Mouse (Mus musculus): ENCODE data around the gene Timm44. TPM values are rescaled to one million over a fixed set of nuclear protein-coding genes. Genes with fewer than 3 reads are reported as not detected.

Gene Timm44
- total and polyA plus RNA-seq, 3 experiments: 174 to 199 TPM; not detected in 1

DNA sequence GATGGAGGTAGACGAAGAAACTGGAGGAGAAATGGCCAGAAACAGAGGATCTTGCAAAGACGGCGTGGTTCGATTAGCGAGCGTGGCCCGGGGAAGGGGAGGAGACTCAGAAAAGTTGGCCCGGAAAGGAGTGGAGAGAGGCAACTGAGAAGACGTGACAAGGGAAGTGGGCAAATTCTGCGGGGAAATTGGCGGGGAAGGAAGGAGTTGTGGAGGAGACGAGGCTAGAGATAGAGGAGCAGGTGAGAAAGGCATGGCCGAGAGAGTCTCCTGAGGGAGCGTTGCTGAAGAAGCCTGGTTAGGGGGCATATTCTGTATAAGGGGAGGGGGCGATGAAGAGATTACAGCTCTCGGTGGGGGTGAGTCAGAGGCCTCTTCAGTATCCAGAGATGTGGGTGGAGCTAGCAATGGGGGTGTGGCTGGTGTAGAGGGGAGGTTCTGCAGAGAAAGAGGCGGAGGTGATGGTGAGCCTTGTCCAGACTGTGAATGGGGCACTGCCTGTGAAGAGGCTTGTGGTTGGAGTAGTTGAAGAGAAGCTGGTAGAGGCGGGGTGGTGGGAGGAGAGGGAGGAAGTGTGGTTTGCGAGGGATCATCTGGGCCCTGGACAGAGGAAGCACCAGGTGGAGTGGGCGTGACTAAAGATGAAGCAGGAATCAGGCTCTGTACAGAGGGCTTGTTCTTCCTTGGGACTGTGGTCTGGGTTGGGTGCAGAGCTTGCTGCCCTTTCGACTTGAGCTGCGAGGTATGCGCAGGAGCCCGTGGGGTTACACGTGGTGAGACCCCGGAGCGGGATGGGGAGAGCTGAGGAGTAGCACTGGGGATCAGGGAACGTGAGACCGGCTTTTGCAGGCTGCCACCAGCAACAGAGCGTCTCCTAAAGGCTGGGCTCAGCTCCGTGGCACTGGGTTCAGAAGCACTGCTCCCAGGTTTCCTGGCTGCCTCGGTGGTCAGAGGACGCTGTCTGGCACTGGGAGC, 61.4 kb downstream of the Timm44 start (continued):
- no peak for TF ChIP-seq NRF1 (IDR thresholded peaks at IDR 0.05; ENCODE audit: insufficient read depth, low read depth, low read length, poor library complexity, severe bottlenecking)

DNA sequence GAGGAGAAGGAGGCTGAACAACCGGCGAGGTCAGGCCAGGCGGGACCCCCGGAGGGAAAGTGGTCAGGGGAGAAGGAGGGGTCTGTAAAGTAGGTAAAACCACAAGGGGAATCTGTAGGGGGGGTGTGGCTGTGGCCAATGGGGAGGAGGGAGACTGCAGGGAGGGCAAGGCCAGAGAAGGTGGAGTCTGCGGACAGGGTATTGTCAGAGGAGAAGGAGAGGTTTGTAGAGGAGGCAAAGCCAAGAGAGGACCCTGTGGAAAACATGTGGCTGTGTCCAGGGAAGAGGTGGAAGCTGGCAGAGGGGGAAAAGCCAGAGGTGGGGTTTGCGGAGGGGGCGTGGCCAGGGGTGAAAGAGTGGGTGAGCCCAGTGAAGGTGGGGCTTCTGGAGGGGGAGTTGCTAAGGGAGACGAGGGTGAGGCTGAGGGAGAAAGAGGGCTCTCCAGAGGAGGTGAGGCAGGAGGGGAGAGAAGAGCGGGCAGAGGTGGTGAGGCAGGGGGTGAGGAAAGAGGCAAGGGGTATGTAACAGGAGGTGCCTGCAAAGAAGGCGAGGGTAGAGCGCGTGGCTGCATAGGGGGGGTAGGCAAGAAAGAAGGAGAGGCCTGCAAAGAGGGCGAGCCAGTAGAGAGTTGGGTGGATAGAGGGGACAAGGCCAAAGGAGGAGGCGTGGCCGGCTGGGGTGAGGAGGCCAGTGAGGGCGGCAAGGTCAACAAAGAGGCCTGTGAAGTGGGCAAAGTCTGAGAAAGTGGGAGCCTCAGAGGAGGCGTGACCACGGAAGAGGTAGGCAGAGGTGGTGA, 62.3 kb downstream of the Timm44 start:
- TF ChIP-seq GABPA (IDR thresholded peaks at IDR 0.05; ENCODE audit: low read depth, low read length) (no peak), HCFC1 (IDR thresholded peaks at IDR 0.05; ENCODE audit: low read depth, low read length) (0 out of 2 replicates have a peak, but pooled peaks have one; percentile 4), SMC3 (IDR thresholded peaks at IDR 0.05; ENCODE audit: low read depth, low read length) (no peak), MXI1 (IDR thresholded peaks at IDR 0.05; ENCODE audit: low read depth, low read length) (peak; percentile 87), MAX (IDR thresholded peaks at IDR 0.05; ENCODE audit: low read length) (0 out of 2 replicates have a peak, but pooled peaks have one; percentile 31), TCF12 (IDR thresholded peaks at IDR 0.05; ENCODE audit: low read depth, low read length) (0 out of 2 replicates have a peak, but pooled peaks have one; percentile 13), NELFE (IDR thresholded peaks at IDR 0.05; ENCODE audit: low read depth, low read length) (peak; percentile 44)
- H3K79me2 ChIP-seq (ENCODE audit: control insufficient read depth, insufficient read depth, low read length, poor library complexity): no peaks in the 10 kb centered on the region
- H3K9me3 ChIP-seq (replicated peaks; ENCODE audit: insufficient read depth, low read length): no peaks in the 10 kb centered on the region
- H3K4me3 ChIP-seq (ENCODE audit: control insufficient read depth in 1 of 2, insufficient read depth in 1 of 2, low read depth in 2 of 2, low read length in 2 of 2): peak overlapping the region; percentile 60 to 88
- peak overlapping the region; percentile 64 for H3K9ac ChIP-seq (ENCODE audit: control insufficient read depth, low read depth, low read length, poor library complexity, severe bottlenecking)
- DNase-seq (ENCODE audit: low read depth, low spot score): peak; percentile 88
- H3K27me3 ChIP-seq (ENCODE audit: control insufficient read depth in 1 of 2, insufficient read depth in 2 of 2, low read length in 2 of 2): no peaks in the 10 kb centered on the region
- no peaks in the 10 kb centered on the region; a peak in 1 of 4 replicates for H3K36me3 ChIP-seq (ENCODE audit: control insufficient read depth in 1 of 2, insufficient read depth in 2 of 2, low read length in 2 of 2)
- H3K27ac ChIP-seq (ENCODE audit: control insufficient read depth, low read depth, low read length): peak overlapping the region; percentile 51
- peaks cover 2 to 15% of the 10 kb centered on the region in 2 experiments; a peak in 3 of 4 replicates for H3K4me1 ChIP-seq (ENCODE audit: control insufficient read depth in 1 of 2, insufficient read depth in 2 of 2, low read length in 2 of 2)

DNA sequence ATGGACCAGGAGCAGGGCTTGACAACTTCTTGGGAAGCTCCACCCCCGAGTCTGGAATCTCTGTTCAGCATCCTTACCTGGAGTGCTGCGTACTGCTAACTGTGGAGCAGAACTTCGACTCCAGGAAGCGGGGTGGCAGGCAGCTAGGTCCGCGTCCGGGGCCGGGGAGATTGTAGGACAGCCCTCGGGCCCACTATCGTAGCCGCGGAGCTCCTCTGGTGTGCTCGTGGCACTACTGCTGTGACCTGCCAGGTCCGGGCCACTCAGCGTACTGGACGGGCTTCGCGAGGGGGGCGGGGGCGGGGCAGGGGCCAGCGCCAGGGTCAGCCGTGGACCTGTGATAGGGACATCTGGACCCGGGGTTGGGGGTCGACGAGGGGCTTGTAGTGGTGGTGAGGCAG, 62.9 kb downstream of the Timm44 start:
- Histone ChIP-seq H3K4me3 (ENCODE audit: control insufficient read depth in 1 of 2, insufficient read depth in 1 of 2, low read depth in 2 of 2, low read length in 2 of 2) (peak overlapping the region; percentile 60 to 88), H3K9ac (ENCODE audit: control insufficient read depth, low read depth, low read length, poor library complexity, severe bottlenecking) (peak overlapping the region; percentile 45), H3K27ac (ENCODE audit: control insufficient read depth, low read depth, low read length) (no peak overlapping the region), H3K27me3 (ENCODE audit: control insufficient read depth in 1 of 2, insufficient read depth in 2 of 2, low read length in 2 of 2) (no peaks in the 10 kb centered on the region), H3K36me3 (ENCODE audit: control insufficient read depth in 1 of 2, insufficient read depth in 2 of 2, low read length in 2 of 2) (no peaks in the 10 kb centered on the region; a peak in 1 of 4 replicates), H3K9me3 (replicated peaks; ENCODE audit: insufficient read depth, low read length) (no peaks in the 10 kb centered on the region), H3K4me1 (ENCODE audit: control insufficient read depth in 1 of 2, insufficient read depth in 2 of 2, low read length in 2 of 2) (peaks cover 2 to 15% of the 10 kb centered on the region in 2 experiments; a peak in 3 of 4 replicates), H3K79me2 (ENCODE audit: control insufficient read depth, insufficient read depth, low read length, poor library complexity) (no peaks in the 10 kb centered on the region)
- peak; percentile 46 for DNase-seq (ENCODE audit: low read depth, low spot score)
- TF ChIP-seq POLR2AphosphoS2 (IDR thresholded peaks at IDR 0.05; ENCODE audit: low read length): no peak
- TF ChIP-seq ZC3H11A (IDR thresholded peaks at IDR 0.05; ENCODE audit: low read depth, low read length): no peak
